Mouse (Mus musculus) layer of hippocampus, adult 9-11 months (tissue): ENCODE measurements around the gene 1700020D05Rik.

Source experiments
- DNase-seq: peaks from one replicate; pipeline ENCODE4 v3.0.0; 2022

Gene 1700020D05Rik

DNA sequence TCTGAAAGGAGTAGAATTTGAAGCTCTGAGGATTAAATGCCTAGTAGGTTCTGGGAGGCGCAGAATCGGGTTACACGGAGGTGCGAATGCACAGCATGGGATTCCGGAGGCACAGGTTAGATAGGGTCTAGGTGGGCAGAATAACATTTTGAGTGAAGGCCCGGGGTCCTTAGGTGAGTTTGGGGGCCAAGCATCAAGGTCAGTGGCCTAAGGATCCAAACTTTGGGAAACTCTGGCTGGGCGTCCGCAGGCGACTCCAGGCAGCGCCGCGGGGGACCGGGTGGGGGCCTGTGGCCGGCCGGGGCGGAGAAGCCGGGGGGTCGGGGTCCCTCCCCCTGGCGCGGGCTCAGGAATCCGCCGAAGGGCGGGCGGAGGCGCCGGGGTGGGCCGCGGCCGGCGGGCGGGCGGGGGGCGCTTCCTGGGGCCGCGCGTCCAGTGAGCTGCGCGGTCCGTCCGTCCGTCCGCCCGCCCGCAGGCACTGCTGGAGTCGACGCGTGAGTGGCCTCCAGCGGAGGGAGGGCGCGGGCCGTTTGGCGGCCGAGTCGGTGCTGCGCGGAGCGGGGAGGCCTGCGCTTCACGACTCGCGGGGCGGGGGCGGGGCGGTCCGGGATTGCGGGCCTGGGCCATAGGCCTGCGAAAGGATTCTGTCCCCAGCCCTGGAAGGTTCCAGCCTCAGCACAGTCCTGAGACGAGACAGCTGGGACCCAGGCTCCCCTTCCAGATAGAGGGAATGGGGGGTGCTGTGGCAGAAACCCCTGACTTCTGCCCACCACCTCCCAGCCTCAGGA is 29.1 kb downstream of the 1700020D05Rik start:
- DNase-seq: no peak

GRCm38 (mm10) chr19:5473720-5474119 is 29.9 kb downstream of the 1700020D05Rik start, which contains the start of gene Efemp2:
Gene Efemp2 (plus strand): TSS chr19:5473954.
- DNase-seq: peak; percentile 76

DNA sequence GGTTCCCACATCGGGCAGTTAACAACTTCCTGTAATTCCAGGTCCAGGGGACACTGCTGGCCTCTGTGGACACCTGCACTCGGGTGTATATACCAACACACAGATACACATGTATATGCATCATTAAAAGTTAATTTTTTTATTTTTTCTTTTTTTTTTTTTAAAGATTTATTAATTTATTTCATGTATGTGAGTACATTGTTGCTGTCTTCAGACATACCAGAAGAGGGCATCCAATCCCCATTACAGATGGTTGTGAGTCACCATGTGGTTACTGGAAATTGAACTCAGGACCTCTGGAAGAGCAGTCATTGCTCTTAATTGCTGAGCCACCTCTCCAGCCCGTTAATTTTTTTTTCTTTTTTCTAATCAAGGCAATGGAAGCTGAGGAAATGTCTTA is 30.7 kb downstream of the 1700020D05Rik start:
- no peak for DNase-seq

GRCm38 (mm10) chr19:5471846-5472245 is 31.7 kb downstream of the 1700020D05Rik start:
- DNase-seq: no peak

DNA sequence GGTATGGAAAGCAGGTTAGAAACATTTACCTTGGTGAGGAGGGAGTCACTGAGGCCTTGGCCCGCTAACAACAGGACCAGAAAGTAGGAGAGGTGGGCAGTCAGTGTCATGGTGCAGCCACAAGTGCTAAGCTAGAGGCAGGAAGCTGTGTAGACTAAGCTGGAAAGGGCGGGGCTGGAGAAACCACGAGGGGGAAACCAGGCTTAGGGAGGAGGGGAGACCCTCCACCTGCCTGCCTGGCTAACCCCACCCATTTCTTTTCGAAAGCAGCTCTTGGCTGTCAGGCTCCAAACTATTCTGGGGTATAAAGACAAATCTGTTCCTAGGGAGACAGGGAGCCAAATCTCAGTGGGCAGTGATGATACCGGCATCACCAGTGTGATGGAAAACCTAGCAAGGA is 35.2 kb downstream of the 1700020D05Rik start, which contains the start of gene Ctsw:
TSS of gene Ctsw (minus strand) at position 134 of the 400 bp plus-strand sequence.
- DNase-seq: no peak

DNA sequence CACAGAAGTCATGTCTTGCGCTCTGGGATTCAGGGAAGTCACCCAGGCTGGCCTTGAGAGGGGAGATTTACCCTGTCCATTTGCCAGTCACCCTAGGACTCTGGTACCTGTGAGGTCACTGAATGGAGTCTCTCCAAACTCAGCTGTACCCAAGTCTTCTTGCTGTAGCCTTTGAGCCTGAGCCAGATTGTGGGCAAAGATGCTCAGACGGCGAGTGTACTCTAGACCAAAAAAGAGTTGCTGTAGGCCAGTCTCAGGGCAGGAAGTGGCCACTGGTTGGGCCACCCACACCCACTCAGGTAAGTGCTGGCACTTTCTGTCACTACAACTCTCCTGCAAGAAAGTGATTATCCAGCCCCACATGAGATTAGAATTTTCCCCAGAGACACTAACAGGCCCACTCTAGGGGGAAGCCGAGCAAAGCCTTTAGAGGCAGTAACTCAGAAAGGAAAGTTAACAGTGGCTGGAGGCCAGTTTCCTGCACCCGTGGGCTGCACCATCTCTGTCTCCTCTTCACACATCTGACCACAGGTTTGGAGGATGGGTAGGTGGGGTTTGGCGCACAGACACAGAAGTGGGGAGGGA is 36.6 kb downstream of the 1700020D05Rik start:
- no peak for DNase-seq

DNA sequence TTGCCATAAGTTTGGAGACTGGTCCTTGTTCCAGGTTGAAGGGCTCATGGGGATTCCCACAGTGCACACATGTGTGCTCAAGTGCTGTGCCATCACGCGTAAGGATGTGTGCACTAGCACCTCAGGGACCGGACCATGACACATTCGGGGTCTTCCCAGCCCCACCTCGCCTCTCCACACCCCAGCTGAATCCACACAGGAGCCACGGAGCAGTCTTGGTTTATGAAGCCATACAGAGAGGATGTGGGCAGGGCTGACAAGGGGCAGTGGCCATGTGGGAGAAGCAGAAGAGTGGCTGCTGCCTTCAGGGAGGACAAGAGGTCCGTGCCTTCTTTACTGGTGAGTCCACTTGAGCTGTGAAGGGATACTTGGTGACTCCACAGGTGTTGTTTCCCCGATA is 38.5 kb downstream of the 1700020D05Rik start:
- DNase-seq: no peak

DNA sequence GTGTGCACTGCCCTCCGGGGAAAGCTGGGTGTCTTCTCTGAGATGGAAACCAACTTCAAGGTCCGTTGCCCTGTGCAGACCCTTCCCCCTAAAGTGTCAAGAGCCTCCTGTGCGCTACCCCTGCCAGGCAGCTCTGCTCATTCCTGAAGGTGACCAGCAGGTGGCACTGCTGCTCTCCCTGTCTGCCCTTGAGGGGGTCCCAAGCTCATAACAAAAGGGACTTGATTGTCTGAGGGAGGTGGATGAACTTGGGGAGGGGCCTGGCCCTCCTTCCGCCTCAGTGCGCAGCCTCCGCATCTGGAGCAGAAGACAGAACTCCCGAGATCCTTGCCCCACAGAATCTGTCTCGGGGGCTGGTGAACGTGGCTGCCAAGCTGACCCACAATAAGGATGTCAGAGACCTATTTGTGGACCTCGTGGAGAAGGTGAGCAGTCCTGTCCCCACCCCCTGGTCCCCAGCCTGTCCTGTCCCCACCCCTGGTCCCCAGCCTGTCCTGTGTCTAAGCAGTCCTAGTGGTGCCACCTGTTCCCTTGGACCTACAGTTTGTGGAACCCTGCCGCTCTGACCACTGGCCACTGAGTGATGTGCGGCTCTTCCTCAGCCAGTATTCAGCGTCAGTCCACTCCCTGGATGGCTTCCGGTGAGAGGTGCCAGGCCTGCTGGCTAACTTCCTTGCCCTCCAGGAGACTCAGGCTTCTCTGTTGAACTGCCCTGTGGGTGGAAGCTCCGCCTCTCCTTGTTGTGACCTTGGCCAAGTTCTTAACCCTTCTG is 39.6 kb downstream of the 1700020D05Rik start:
- DNase-seq: no peak

- no peak for DNase-seq
Observed at GRCm38 (mm10) chr19:5463212-5463611, 40.4 kb downstream of the 1700020D05Rik start.

- no peak for DNase-seq
Observed at GRCm38 (mm10) chr19:5461411-5461810, 42.2 kb downstream of the 1700020D05Rik start.

DNA sequence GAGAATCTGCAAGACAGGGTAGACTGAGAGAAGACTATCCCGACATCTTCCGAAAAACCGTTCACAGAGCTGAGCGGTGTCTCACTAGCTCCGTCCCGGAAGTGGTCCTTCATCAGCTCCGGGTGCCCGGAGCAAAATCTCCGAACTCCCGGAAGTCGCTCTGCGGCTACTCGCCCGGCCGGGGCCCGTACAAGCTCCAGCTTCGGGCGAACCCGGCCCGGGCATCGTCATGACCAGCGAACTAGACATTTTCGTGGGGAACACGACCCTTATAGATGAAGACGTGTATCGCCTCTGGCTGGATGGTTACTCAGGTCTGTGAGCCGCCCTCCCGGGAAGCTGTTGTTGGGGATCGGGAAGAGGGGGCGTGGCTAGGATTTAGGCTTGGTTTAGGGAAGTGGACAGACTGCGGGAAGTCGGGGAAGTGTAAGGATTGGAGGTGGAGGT is 43.1 kb downstream of the 1700020D05Rik start, which contains the start of gene Fibp:
TSS of gene Fibp (plus strand) at position 151 of the 447 bp plus-strand sequence.
- DNase-seq: peak; percentile 82

DNA sequence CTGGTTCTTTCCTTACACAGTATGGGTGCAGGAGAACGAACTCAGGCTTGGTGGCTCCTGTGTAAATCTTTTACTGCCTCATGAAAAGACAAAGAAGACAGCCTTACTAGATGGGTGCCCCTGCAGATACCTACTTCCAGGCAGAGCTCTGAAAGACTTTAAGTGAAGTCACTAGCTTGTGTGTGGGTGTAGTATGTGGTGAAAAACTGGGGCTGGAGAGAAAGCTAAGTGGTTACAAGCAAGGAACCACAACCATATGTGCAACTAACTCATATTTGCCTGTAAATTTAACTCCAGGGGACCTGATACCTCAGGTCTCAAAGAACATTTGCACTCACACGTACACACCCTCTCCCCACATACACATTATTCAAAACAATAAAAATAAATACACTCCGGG is 43.7 kb downstream of the 1700020D05Rik start:
- no peak for DNase-seq

GRCm38 (mm10) chr19:5459019-5459418 is 44.6 kb downstream of the 1700020D05Rik start:
- DNase-seq: peak; percentile 81

- no peak for DNase-seq
Observed at GRCm38 (mm10) chr19:5457746-5458442, 45.7 kb downstream of the 1700020D05Rik start, which contains the start of gene Ccdc85b. Gene Ccdc85b (minus strand): TSS chr19:5457894.

DNA sequence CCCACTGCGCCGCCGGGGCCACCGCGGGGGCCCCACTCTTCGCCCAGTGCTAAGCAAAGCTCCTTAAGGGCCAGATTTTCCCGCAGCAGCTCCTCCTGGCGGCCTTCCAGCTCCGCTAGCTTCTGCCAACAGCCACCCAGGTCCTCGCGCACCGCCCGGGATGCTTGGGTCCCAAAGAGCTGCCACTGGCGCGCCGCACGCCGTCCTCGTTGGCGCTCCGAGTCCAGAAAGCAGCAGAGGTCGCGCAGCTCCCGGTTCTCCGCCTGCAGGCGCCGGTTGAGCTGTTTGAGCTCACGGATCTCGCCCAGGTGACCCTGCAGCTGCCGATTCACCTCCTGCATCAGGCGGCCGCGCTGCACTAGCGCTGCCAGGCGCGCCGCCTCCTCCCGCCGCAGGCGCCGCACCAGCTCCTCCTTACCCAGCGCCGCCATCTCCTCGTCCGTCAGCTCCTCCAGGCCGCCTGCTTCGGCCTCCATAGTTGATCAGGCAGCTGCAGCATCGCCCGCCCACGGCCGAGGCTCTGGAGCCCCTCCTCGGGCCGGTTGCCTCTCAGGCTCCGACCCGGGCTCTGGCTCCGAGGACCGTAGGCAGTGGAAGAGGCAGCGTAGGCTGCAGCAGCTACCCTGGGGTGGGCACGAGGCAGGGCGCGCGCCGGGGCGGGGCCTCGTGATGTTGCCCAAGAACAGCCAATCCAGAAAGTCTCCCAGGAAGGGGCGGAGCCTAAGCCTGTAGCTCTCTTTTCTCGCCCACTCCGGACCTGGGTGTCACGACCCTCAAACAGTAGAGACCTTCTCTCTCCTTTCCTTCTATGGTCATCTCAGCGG is 46.5 kb downstream of the 1700020D05Rik start:
- peak; percentile 97 for DNase-seq

- no peak for DNase-seq
Observed at GRCm38 (mm10) chr19:5456241-5456921, 47.2 kb downstream of the 1700020D05Rik start.

DNA sequence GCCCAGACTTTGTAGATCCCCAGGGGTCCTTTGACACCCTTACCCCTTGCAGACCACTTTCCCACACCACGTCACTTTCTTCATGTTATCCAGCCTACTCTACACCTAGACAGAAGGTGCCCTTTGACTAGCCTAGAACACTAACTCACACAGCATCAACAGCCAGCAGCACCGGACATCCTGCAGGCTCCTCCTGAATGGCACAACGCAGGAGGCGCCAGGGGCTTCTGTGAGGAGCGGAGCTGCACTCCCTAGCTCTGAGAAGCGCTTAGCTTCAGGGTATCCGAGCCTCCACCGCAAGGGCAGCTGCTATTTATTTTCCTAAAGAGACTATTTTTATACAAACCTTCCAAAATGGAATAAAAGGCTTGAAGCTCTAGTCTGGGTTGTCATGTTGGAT is 48.0 kb downstream of the 1700020D05Rik start:
- DNase-seq: no peak

- no peak for DNase-seq
Observed at GRCm38 (mm10) chr19:5455037-5455436, 48.5 kb downstream of the 1700020D05Rik start.
